Mouse (Mus musculus) stomach, postnatal 0 days (tissue): Measurements from ENCODE around the gene Alox12e.

ENCODE experiments used
- CTCF ChIP-seq: IDR thresholded peaks from 2 replicates; pipeline ENCODE4 v1.5.1; 2016; ENCODE audit warnings: antibody characterized with exemption, low read depth, mild to moderate bottlenecking, moderate library complexity
- EP300 ChIP-seq: optimal IDR thresholded peaks from 2 replicates; pipeline ENCODE3; 2016; ENCODE audit warnings: antibody characterized with exemption

GRCm38 (mm10) chr11:70297836-70298454, 24.5 kb downstream of the Alox12e start:
- TF ChIP-seq CTCF, result no peak
- TF ChIP-seq EP300, result no peak
